Mouse (Mus musculus) urinary bladder, adult 2 months (tissue): ENCODE results near the gene Txlng. TPM values are rescaled to one million over a fixed set of nuclear protein-coding genes. Genes with fewer than 3 reads are reported as not detected.
A peak's percentile ranks its signal among the peaks of the same experiment; 100 is the strongest.
"Not testable (repeated sequence)": the region's sequence is repeated elsewhere in the genome, so short reads cannot be mapped to it uniquely, and the experiment has no call there.

Source experiments
- DNase-seq: peaks from one replicate; pipeline ENCODE4 v3.0.0; 2022; ENCODE audit warnings: low spot score
- polyA plus RNA-seq: library from polyadenylated mRNA; depleted of rRNA; stranded (reverse); fragments of >200 nt; gene quantifications from 2 replicates; pipeline ENCODE4 v1.2.3, GENCODE M21; 2012; rRNA removed

Txlng gene
- polyA plus RNA-seq: 15.5 and 17.4 TPM in 2 replicates

- DNase-seq: peak; percentile 63
Measured at GRCm38 (mm10) chrX:162829203-162829708, at the start of gene Txlng. Gene Txlng (minus strand): TSS chrX:162829454.

GRCm38 (mm10) chrX:162878236-162878635 is 49.0 kb upstream of the Txlng start:
- DNase-seq: no peak

GRCm38 (mm10) chrX:162873761-162874160 is 44.5 kb upstream of the Txlng start:
- DNase-seq: no peak

- no peak for DNase-seq
Measured at GRCm38 (mm10) chrX:162871734-162872517, 42.7 kb upstream of the Txlng start.

GRCm38 (mm10) chrX:162868294-162868965 is 39.2 kb upstream of the Txlng start:
- DNase-seq: no peak

- no peak for DNase-seq
Measured at GRCm38 (mm10) chrX:162848682-162849081, 19.4 kb upstream of the Txlng start.

- no peak for DNase-seq
Measured at GRCm38 (mm10) chrX:162845531-162845930, 16.3 kb upstream of the Txlng start.

GRCm38 (mm10) chrX:162844447-162845100 is 15.3 kb upstream of the Txlng start:
- no peak for DNase-seq

- DNase-seq: no peak
Measured at GRCm38 (mm10) chrX:162832101-162832500, 2.8 kb upstream of the Txlng start.

GRCm38 (mm10) chrX:162831542-162831941 is 2.3 kb upstream of the Txlng start:
- no peak for DNase-seq

- no peak for DNase-seq
Measured at GRCm38 (mm10) chrX:162831036-162831435, 1.8 kb upstream of the Txlng start.

- DNase-seq: not testable (repeated sequence)
Measured at GRCm38 (mm10) chrX:162830313-162830712, 1.1 kb upstream of the Txlng start.

- DNase-seq: no peak
Measured at GRCm38 (mm10) chrX:162829741-162830140, 487 bp upstream of the Txlng start.

GRCm38 (mm10) chrX:162828783-162829182 is 471 bp downstream of the Txlng start:
- peak; percentile 21 for DNase-seq

- no peak for DNase-seq
Measured at GRCm38 (mm10) chrX:162828016-162828415, 1.2 kb downstream of the Txlng start.

- no peak for DNase-seq
Measured at GRCm38 (mm10) chrX:162800371-162800770, 28.9 kb downstream of the Txlng start.

- not testable (repeated sequence) for DNase-seq
Measured at GRCm38 (mm10) chrX:162791392-162791791, 37.9 kb downstream of the Txlng start.

GRCm38 (mm10) chrX:162788372-162788771 is 40.9 kb downstream of the Txlng start:
- DNase-seq: no peak

- no peak for DNase-seq
Measured at GRCm38 (mm10) chrX:162770726-162771125, 58.5 kb downstream of the Txlng start.

GRCm38 (mm10) chrX:162761716-162762395 is 67.4 kb downstream of the Txlng start:
- DNase-seq: no peak

GRCm38 (mm10) chrX:162760958-162761515 is 68.2 kb downstream of the Txlng start:
- DNase-seq: no peak
